Mouse (Mus musculus): Measurements from ENCODE around the gene Donson. TPM values are rescaled to one million over a fixed set of nuclear protein-coding genes. Genes with fewer than 3 reads are reported as not detected.
A peak's percentile ranks its signal among the peaks of the same experiment; 100 is the strongest.
"Not testable (repeated sequence)": the region's sequence is repeated elsewhere in the genome, so short reads cannot be mapped to it uniquely, and the experiment has no call there.

Donson gene
- polyA plus RNA-seq, 1 experiment: 12.2 TPM

- Histone ChIP-seq H3K4me3 (ENCODE audit: insufficient read depth, poor library complexity, severe bottlenecking) (peak within 1 kb of the TSS; percentile 67), H3K79me3 (ENCODE audit: low read depth) (peaks cover 75% of the 10 kb centered on the region), H3K36me3 (ENCODE audit: control insufficient read depth, insufficient read depth) (peaks cover 29% of the 10 kb centered on the region), H3ac (ENCODE audit: control insufficient read depth, insufficient read length, low read depth) (peak within 1 kb of the TSS; percentile 70), H3K79me2 (ENCODE audit: control insufficient read depth, insufficient read depth) (peaks cover 89% of the 10 kb centered on the region), H3K27me3 (ENCODE audit: control insufficient read depth, insufficient read depth, insufficient read length) (no peaks in the 10 kb centered on the region)
- TF ChIP-seq MYOG (IDR thresholded peaks at IDR 0.05; ENCODE audit: control insufficient read depth, extremely low read depth, insufficient read length): no peak
- TF ChIP-seq FOSL1 (IDR thresholded peaks at IDR 0.05; ENCODE audit: insufficient read depth, low read length, poor library complexity, severe bottlenecking): no peak
- no peak for TF ChIP-seq CTCF (IDR thresholded peaks at IDR 0.05; ENCODE audit: control insufficient read depth, insufficient read depth, insufficient read length)
- peak; percentile 68 for TF ChIP-seq MAX (IDR thresholded peaks at IDR 0.05)
Observed at GRCm38 (mm10) chr16:91646681-91647419, 41.7 kb downstream of the Donson start, which contains the start of gene Gart. Gene Gart, minus strand, starts transcription at chr16:91646952.

DNA sequence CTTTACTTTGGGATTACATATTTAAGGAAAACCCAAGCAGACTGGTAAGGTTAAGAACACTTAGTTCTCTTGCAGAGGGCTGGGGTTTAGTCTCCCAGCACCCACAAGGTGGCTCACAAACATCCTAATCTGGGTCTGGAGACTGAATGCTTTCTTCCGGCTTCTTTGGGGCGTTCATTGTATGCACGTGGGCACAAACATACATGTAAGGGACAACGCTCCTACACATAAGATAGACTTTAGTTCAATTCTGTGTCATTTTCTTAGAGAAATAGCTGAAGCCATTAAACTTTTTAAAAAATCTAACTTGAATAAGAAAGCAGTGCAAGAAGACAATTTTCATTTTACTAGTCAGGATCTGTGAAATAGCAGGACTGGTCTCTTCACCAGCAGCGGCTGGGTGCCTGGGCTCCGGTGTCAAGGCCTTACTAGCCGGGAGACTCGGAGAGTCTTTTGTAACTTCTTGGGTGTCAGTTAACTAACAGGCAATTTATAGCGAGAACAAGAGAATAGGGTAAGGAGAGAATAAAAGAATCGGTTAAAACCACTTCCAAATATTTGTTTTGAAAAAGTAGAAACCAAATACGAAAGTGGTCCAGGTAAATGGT lies 42.5 kb downstream of the Donson start:
- Histone ChIP-seq H3ac (ENCODE audit: control insufficient read depth, insufficient read length, low read depth) (peak overlapping the region; percentile 69), H3K27me3 (ENCODE audit: control insufficient read depth, insufficient read depth, insufficient read length) (no peaks in the 10 kb centered on the region), H3K4me3 (ENCODE audit: insufficient read depth, poor library complexity, severe bottlenecking) (peak overlapping the region; percentile 67), H3K79me2 (ENCODE audit: control insufficient read depth, insufficient read depth) (peaks cover 82% of the 10 kb centered on the region), H3K79me3 (ENCODE audit: low read depth) (peaks cover 67% of the 10 kb centered on the region), H3K36me3 (ENCODE audit: control insufficient read depth, insufficient read depth) (peaks cover 28% of the 10 kb centered on the region)
- TF ChIP-seq MAX (IDR thresholded peaks at IDR 0.05): peak; percentile 40
- no peak for TF ChIP-seq MYOG (IDR thresholded peaks at IDR 0.05; ENCODE audit: control insufficient read depth, extremely low read depth, insufficient read length)

DNA sequence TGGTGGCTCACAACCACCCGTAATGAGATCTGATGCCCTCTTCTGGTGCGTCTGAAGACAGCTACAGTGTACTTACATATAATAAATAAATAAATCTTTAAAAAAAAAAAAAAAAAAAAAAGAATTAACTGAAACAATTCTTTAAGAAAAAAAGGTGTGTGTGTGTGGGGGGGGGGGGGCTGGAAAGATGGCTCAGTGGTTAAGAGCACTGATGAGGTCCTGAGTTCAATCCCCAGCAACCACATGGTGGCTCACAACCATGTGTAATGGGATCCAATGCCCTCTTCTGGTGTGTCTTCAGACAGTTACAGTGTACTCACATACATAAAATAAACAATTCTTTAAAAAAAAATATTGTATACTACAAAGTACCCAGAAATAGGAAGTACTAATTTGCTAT lies 43.1 kb downstream of the Donson start:
- H3K79me2 ChIP-seq (ENCODE audit: control insufficient read depth, insufficient read depth): peaks cover 75% of the 10 kb centered on the region
- H3K36me3 ChIP-seq (ENCODE audit: control insufficient read depth, insufficient read depth): peaks cover 28% of the 10 kb centered on the region
- peaks cover 60% of the 10 kb centered on the region for H3K79me3 ChIP-seq (ENCODE audit: low read depth)
- peak overlapping the region; percentile 67 for H3K4me3 ChIP-seq (ENCODE audit: insufficient read depth, poor library complexity, severe bottlenecking)
- H3ac ChIP-seq (ENCODE audit: control insufficient read depth, insufficient read length, low read depth); H3K27me3 ChIP-seq (ENCODE audit: control insufficient read depth, insufficient read depth, insufficient read length): not testable (repeated sequence)

DNA sequence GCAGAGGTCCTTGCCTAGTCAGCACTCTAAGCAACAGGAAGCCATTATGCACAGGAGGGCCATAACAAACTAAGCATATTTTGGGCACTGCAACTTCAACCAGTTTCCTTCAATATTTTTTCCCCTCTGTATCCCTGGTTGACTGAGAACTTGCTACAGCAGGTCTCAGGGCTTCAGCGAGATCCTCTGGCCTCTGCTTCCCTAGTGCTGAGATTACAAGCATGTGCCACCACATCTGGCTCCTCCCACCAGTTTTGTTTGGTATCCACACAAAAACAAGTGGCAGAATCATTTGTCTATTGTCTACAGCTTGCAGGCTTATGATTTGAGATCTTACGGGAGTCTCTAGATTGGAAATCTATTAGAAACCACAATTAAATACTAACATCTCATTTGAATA lies 43.7 kb downstream of the Donson start:
- TF ChIP-seq CTCF (IDR thresholded peaks at IDR 0.05; ENCODE audit: control insufficient read depth, insufficient read depth, insufficient read length) (no peak), MYOD1 (IDR thresholded peaks at IDR 0.05; ENCODE audit: control insufficient read depth, insufficient read length, low read depth) (no peak), MAX (IDR thresholded peaks at IDR 0.05) (no peak), FOSL1 (IDR thresholded peaks at IDR 0.05; ENCODE audit: insufficient read depth, low read length, poor library complexity, severe bottlenecking) (no peak), MYOG (IDR thresholded peaks at IDR 0.05; ENCODE audit: control insufficient read depth, extremely low read depth, insufficient read length) (no peak), USF1 (IDR thresholded peaks at IDR 0.05; ENCODE audit: low read depth) (no peak), CEBPB (IDR thresholded peaks at IDR 0.05; ENCODE audit: low read depth) (no peak)
- no peak overlapping the region for H3ac ChIP-seq (ENCODE audit: control insufficient read depth, insufficient read length, low read depth)
- peaks cover 70% of the 10 kb centered on the region for H3K79me2 ChIP-seq (ENCODE audit: control insufficient read depth, insufficient read depth)
- H3K4me3 ChIP-seq (ENCODE audit: insufficient read depth, poor library complexity, severe bottlenecking): no peak overlapping the region
- no peaks in the 10 kb centered on the region for H3K27me3 ChIP-seq (ENCODE audit: control insufficient read depth, insufficient read depth, insufficient read length)
- H3K79me3 ChIP-seq (ENCODE audit: low read depth): peaks cover 55% of the 10 kb centered on the region
- peaks cover 33% of the 10 kb centered on the region for H3K36me3 ChIP-seq (ENCODE audit: control insufficient read depth, insufficient read depth)

DNA sequence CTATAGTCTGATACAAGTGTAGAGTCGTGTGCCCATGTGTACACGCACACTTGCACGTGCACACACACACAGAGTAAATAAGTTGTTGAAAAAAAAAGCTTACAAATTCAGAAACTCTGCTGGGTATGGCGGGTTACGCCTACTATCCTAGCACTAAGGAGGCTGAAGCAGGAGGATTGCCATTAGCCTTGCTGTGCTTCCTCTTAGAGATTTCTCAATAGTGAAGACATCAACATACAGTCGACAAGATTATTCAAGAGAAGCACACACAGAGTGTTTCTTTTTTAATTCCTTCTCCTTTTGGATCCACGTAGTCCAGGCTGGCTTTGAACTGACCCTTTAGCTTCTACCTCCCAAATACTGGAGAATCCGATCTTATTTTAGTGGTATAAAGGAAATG lies 48.4 kb downstream of the Donson start:
- H3K79me3 ChIP-seq (ENCODE audit: low read depth): peaks cover 26% of the 10 kb centered on the region

GRCm38 (mm10) chr16:91639636-91640035 lies 48.9 kb downstream of the Donson start:
- TF ChIP-seq MAX (IDR thresholded peaks at IDR 0.05) (no peak), USF1 (IDR thresholded peaks at IDR 0.05; ENCODE audit: low read depth) (no peak), FOSL1 (IDR thresholded peaks at IDR 0.05; ENCODE audit: insufficient read depth, low read length, poor library complexity, severe bottlenecking) (no peak), CTCF (IDR thresholded peaks at IDR 0.05; ENCODE audit: control insufficient read depth, insufficient read depth, insufficient read length) (no peak), MYOG (IDR thresholded peaks at IDR 0.05; ENCODE audit: control insufficient read depth, extremely low read depth, insufficient read length) (no peak), CEBPB (IDR thresholded peaks at IDR 0.05; ENCODE audit: low read depth) (no peak), MYOD1 (IDR thresholded peaks at IDR 0.05; ENCODE audit: control insufficient read depth, insufficient read length, low read depth) (no peak)
- Histone ChIP-seq H3ac (ENCODE audit: control insufficient read depth, insufficient read length, low read depth) (no peak overlapping the region), H3K27me3 (ENCODE audit: control insufficient read depth, insufficient read depth, insufficient read length) (no peaks in the 10 kb centered on the region), H3K79me2 (ENCODE audit: control insufficient read depth, insufficient read depth) (peaks cover 25% of the 10 kb centered on the region), H3K36me3 (ENCODE audit: control insufficient read depth, insufficient read depth) (peaks cover 85% of the 10 kb centered on the region), H3K4me3 (ENCODE audit: insufficient read depth, poor library complexity, severe bottlenecking) (no peak overlapping the region), H3K79me3 (ENCODE audit: low read depth) (peaks cover 21% of the 10 kb centered on the region)

More for the DNA sequence above, 48.4 kb downstream of the Donson start:
- no peak overlapping the region for H3ac ChIP-seq (ENCODE audit: control insufficient read depth, insufficient read length, low read depth)
- peaks cover 30% of the 10 kb centered on the region for H3K79me2 ChIP-seq (ENCODE audit: control insufficient read depth, insufficient read depth)
- peaks cover 79% of the 10 kb centered on the region for H3K36me3 ChIP-seq (ENCODE audit: control insufficient read depth, insufficient read depth)
- TF ChIP-seq CTCF (IDR thresholded peaks at IDR 0.05; ENCODE audit: control insufficient read depth, insufficient read depth, insufficient read length): no peak
- TF ChIP-seq MYOG (IDR thresholded peaks at IDR 0.05; ENCODE audit: control insufficient read depth, extremely low read depth, insufficient read length): no peak
- no peak for TF ChIP-seq FOSL1 (IDR thresholded peaks at IDR 0.05; ENCODE audit: insufficient read depth, low read length, poor library complexity, severe bottlenecking)
- no peak for TF ChIP-seq CEBPB (IDR thresholded peaks at IDR 0.05; ENCODE audit: low read depth)
- no peak for TF ChIP-seq MAX (IDR thresholded peaks at IDR 0.05)
- no peak for TF ChIP-seq USF1 (IDR thresholded peaks at IDR 0.05; ENCODE audit: low read depth)
- TF ChIP-seq MYOD1 (IDR thresholded peaks at IDR 0.05; ENCODE audit: control insufficient read depth, insufficient read length, low read depth): no peak
- no peaks in the 10 kb centered on the region for H3K27me3 ChIP-seq (ENCODE audit: control insufficient read depth, insufficient read depth, insufficient read length)
- no peak overlapping the region for H3K4me3 ChIP-seq (ENCODE audit: insufficient read depth, poor library complexity, severe bottlenecking)

Data from C2C12 (cell line).